Mouse (Mus musculus): Measurements from ENCODE around the gene 2210407C18Rik. TPM values are rescaled to one million over a fixed set of nuclear protein-coding genes. Genes with fewer than 3 reads are reported as not detected.

Gene 2210407C18Rik
- not detected for total RNA-seq (2021)
- long read RNA-seq, experiment 1, result 0 reads
- long read RNA-seq, experiment 2, result 0 reads

DNA sequence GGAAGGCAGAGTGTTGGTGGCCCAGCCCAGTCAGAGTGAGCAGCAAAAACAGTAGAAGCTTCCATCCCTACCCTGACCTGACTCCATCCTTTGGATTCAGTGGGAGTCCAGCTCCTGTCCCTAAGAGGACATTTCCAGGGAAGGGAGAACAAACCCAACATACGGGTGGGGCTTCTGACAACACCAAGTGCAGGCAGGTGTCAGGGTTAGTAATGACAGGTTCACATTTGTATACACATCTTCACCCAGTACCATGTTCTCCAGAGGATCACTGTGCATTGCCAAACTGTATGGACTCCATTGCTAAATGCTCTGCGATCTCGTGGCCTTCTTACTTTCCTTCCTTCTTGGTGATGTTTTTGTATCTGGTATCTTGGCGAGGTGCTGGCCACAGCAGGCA lies at the start of gene 2210407C18Rik:
TSS of gene 2210407C18Rik (minus strand) at position 101 of the 400 bp plus-strand sequence.
- DNase-seq (ENCODE audit: low spot score in 2 of 2), result no peak

DNA sequence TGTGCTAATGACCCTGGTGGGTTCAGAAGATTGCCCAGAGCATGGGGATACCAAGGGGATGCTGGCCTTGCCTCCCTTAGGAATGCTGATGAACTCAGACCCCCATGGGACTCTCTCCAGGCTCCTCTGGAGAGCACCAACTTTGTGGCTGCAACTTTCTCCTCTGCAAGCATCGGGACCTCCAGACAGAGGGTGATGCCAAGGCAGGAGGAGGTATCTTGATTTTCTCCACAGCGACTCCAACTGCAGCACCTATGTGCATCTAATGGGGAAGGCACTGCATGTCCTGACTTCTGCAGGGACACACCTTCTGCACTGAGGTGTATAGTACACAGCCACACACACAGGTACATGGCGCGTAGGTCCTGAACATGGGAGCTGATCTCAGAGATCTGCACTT lies 42.7 kb upstream of the 2210407C18Rik start, which contains the start of gene Olfr322:
TSS of gene Olfr322 (plus strand) at position 187 of the 400 bp plus-strand sequence.
- DNase-seq (ENCODE audit: low spot score in 2 of 2), result no peak

DNA sequence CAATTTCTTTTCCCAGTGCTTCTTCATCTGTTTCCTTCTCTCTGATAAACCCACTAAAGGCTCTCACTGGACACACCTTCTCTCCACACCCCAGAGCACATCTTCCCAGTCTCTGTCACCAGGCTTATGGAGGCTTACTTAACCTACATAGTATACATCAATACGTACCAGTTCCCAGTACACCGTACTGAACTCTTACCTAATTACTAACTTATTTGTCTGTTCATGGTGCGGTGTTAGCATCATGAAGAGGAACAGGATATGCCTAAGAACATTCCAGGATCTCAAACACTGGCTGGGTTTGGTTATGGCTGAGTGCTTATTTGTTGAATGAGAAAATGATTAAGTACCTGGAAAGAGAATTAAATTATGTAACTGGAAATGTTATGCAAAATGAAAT lies 39.3 kb upstream of the 2210407C18Rik start:
- no peak for DNase-seq (ENCODE audit: low spot score in 2 of 2)

DNA sequence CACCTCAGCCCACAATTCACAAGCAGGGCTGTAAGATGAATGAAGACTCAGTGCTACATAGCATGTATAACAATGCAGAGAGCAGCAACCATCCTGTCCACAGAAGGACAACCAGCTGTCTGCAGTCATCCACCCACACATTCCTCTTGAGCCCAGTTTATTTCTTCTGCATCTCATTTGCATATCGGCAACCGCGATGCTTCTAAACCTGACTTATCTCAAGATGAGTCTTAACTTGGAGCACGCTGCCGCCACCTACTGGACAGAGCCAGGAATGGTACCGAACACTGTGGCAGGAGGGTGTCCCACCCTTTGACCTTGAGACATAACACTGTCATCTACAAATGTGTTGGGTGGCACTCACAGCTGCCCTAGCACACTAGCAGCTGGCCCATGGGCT lies 27.5 kb upstream of the 2210407C18Rik start:
- peak; percentile 21 to 43 for DNase-seq (ENCODE audit: low spot score in 2 of 2)

DNA sequence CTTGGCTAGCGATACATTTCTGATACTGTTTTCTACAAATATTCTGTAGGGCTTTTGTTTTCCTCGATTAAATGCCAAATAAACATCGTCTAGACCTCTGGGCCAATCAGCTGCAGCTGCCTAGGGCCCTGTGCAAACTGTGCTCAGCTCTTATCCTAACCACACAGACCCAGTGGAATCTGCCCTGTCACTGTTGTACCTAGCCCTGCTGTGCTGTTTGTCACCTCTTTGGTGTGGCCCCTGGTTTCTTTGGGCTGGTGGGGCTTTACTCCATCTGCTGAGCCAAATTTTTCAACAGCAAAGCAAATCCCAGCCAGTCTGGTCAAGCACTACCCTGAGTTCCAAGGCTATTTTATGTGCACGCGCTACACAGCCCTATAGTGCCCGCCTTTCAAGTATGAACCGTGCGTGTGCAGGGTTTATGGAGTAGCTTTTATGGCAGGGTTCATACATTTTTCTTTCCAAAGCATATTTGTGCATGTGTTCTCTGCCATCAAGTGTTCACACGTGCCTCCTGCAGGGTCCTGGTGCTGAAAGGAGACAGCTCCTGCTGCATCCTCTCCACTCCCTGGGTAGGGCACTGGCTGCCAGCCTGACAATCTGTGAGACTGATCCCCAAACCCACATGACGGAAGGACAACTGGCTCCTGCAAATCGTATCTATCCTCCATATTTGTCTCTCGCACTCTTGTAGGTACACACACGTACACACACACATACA lies 25.9 kb upstream of the 2210407C18Rik start:
- no peak for DNase-seq (ENCODE audit: low spot score in 2 of 2)

DNA sequence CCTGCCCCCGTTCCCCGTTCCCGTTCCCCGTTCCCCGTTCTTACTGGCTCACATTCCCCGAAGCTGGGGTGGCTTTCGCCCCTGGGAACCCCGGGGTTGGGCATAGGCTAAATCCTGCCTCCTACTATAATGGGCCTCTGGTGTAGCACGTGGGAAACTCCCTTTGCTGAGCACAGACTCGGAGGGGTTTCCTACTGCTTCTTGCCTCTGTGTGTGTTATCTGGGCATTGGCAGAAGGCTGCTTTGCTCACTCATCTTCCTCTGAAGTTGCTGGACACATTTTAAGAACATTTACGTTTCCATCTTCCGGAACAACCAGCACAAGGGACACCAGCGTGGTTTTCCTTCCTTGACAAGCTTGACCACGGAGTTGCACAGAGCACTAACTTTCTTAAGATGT lies 25.2 kb upstream of the 2210407C18Rik start:
- no peak for DNase-seq (ENCODE audit: low spot score in 2 of 2)

DNA sequence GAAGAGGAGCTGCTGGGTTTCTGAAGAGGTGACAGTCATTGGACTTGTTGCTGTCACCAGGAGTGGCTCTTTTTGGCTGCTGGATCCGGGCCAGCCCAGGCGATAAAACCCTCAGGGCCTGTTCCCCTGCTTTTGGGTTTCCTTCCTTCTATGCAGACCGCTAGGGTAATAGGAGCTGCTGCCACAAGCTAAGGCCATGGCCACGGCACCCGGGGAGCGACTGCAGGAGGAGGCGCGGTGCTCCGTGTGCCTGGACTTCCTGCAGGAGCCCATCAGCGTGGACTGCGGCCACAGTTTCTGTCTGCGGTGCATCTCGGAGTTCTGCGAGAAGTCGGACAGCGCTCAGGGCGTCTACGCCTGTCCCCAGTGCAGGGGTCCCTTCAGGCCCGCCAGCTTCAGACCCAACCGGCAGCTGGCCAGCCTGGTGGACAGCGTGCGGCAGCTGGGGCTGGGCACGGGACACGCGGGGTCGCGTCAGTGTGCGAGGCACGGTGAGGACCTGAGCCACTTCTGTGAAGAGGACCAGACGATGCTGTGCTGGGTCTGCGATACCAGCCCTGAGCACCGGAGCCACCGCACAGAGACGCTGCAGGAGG lies 24.5 kb upstream of the 2210407C18Rik start, which contains the start of gene Trim58:
TSS of gene Trim58 (plus strand) at position 194 of the 596 bp plus-strand sequence.
- DNase-seq (ENCODE audit: low spot score in 2 of 2), result peak in 1 of 2 experiments; percentile 2

DNA sequence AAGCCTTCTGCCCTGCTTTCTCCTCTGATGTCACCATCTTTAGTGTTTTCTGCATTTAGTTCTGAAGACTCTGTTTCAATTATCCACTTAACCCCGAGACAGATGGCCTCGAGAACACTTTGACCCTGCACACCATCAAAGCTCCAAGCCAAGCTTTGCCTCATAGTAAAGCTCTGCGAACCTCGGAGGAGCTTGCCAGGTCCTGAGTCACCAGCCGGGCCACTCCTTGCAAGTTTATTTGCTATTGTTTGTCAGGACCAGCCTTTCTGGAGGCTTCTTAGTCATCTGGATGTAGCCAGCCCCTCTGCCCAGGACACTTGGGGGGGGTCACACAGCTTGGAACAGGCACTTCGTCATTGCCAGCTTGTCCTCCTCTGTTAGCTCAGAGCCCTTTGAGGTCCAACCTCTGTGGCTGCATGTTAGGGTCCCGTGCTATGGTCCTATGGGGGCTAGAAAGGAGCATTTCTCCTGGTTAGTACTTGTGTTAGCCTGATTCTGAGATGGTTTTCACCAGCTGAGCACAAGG lies 22.4 kb upstream of the 2210407C18Rik start:
- DNase-seq (ENCODE audit: low spot score in 2 of 2), result no peak

DNA sequence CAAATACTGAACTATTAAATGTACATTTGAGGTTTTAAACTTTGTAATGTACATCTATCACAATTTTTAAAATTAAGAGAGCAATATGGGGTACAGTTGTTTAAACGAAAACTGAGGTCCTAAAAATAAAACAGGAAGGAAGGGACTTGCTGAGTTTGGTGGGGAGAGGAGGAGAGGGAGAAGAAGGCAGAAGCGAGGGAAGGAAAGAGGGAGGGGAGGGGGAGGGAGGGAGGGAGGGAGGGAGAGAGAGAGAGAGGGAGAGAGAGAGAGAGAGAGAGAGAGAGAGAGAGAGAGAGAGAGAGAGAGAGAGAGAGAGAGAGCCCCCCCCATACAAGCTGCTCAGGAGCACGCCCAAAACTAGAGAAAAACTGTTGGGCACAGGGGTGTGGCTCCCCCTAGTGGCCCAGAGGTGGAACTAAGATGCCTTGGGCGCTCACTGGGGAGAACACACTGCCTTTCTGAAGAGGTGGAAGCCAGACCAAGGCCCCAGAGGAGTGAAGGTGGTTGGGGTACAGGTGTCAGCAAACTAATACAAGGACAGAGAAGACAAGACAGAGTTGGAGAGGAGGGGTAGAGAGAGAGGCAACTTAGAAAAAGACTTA lies 20.6 kb upstream of the 2210407C18Rik start:
- DNase-seq (ENCODE audit: low spot score in 2 of 2), result peak; percentile 28 to 29

DNA sequence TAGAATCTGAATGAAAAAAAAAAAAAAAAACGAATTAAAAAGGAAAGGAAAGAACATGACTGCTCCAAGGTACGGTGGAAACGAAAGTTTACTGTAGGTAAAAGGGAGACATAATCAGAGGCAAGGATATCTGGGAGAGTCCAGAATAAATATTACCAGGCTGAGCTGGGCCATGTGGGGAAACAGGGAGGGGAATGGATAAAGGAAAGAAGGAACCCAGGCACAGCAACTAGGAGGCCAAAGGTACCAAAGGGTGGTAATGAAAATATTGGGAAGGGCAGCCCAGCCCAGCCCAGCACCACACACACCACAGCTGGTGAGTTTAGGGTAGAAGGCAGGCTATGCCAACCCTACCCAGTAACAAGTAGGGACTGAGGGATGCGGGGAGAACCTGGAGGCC lies 19.0 kb upstream of the 2210407C18Rik start:
- no peak for DNase-seq (ENCODE audit: low spot score in 2 of 2)

DNA sequence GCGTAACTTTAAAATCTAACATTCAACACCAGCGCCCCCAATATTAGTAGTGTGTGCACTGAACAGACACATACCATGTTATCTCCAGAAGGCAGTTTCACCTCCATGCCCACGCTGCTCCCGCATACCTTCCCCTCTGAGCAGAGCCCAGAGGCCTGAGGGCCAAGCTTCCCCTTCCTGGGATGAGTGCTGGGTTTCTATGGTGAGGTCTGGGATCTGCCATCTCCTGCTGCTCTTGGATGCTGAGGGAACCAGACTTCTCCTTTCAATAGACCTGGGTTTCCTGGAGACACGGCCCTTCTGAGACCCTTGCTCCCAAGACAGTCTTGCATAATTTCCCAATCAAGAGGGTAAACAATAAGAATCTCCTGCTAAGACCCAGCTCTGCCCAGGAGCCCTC lies 14.5 kb upstream of the 2210407C18Rik start, which contains the start of gene Olfr323:
TSS of gene Olfr323 (minus strand) at position 101 of the 400 bp plus-strand sequence.
- DNase-seq (ENCODE audit: low spot score in 2 of 2), result no peak

DNA sequence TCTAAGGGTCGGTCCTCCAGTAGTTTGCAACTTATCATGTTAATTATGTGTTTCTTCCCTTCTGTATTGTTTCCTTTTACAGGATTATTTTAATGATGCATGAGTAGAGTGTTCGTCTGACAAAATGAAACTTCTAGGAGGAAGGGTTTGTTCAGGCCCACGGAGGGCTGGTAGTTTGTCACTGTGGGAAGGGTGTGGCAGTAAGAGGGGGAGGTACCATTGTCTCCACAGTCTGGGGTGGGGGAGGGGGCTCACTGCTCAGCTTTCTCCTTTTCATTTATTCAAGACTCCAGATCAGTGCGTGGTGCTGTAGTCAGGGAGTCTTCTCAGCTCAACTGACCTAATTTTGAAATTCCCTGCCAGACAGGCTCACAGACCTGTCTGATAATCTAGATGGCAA lies 10.3 kb upstream of the 2210407C18Rik start:
- no peak for DNase-seq (ENCODE audit: low spot score in 2 of 2)

DNA sequence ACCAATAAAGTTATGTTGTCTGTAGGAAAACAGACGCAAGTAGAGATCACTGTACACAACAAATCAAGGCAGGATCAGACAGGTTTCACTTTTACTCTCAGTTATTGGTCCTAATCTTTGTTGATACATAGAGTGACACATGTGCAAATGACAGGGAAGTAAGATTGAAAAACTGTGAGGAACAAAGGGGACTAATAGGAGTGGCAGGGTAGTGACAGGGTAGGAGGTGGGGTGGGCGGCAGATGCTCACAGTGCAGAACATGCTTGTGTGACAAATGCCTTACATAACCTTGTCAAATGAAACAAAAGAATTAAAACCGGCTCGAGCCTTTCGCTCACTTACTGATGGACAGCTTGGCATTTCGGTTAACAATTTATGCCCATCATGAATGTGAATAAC lies 2.9 kb upstream of the 2210407C18Rik start:
- no peak for DNase-seq (ENCODE audit: low spot score in 2 of 2)

DNA sequence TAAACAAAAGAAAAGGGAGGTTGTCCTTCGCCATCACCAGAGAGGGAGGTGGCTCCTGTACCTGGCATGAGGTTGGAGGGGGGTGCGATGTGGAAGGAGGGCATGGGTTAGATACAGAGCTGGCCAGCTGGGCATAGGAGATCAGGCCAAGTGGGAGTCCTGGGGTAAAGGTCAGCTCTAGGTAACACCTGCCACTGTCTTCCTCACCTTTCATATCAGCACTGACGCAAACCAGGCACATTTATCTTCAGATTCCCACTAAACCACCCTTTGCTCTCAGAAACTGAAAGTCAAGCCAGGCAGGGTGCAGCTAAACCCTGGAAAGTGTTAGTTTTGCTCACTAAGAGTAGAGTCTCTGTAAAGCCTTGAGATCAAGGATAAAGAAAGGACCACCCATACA lies 2.5 kb upstream of the 2210407C18Rik start:
- no peak for DNase-seq (ENCODE audit: low spot score in 2 of 2)

DNA sequence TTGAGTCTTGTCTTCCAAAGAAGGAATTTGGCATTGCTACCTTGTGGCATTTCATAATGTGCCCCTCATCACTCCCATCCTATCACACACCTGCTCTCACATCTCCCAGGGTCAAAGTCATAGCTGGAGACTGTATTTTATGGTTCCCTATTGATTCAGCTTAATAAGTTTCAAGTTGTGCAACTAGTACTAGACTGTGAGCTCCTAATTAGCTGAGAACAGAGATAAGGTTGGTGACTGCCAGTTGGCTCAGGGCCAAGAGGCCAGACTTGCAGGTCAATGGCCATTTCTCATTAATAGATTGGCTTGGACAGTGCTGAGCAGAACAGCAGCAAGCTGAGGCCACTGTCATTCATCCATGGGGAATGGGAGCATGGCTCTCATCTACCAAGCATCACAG lies 1.3 kb downstream of the 2210407C18Rik start:
- no peak for DNase-seq (ENCODE audit: low spot score in 2 of 2)

DNA sequence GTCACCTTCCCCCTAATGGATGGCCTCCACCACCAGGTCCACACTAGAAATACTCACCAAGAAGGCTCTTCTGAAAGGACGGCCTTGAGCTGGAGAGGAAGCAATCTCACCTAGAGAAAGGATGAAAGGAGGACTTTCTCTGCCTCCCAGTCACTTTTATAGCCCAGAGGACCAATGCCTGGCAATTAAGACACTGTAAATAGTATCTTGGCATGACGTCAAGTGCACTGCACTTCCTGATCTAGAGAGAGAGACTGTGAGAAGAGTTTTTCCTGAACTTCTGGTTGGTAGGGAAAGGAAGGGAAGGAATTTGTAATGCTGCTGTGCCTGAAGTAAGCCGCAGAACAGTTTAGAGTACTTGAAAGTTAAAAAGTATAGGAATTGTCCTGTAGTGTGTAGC lies 2.5 kb downstream of the 2210407C18Rik start:
- no peak for DNase-seq (ENCODE audit: low spot score in 2 of 2)

DNA sequence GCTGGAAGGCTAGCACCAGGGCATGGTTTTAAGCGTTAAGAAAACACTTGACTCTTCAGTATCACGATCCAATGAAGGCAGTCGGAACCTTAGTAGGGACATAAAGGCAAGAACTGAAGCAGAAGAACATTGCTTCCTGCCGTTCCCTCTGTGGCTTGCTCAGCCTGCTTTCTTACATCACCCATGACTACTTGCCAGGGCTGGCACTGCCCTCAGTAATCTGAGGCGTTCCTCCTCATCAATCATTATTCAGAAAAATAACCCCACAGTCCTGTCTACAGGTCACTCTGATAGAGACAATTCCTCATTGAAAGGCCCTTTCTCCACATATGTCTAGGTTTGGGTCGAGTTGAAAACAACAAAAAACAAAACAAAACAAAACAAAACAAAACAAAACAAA lies 8.8 kb downstream of the 2210407C18Rik start:
- no peak for DNase-seq (ENCODE audit: low spot score in 2 of 2)

DNA sequence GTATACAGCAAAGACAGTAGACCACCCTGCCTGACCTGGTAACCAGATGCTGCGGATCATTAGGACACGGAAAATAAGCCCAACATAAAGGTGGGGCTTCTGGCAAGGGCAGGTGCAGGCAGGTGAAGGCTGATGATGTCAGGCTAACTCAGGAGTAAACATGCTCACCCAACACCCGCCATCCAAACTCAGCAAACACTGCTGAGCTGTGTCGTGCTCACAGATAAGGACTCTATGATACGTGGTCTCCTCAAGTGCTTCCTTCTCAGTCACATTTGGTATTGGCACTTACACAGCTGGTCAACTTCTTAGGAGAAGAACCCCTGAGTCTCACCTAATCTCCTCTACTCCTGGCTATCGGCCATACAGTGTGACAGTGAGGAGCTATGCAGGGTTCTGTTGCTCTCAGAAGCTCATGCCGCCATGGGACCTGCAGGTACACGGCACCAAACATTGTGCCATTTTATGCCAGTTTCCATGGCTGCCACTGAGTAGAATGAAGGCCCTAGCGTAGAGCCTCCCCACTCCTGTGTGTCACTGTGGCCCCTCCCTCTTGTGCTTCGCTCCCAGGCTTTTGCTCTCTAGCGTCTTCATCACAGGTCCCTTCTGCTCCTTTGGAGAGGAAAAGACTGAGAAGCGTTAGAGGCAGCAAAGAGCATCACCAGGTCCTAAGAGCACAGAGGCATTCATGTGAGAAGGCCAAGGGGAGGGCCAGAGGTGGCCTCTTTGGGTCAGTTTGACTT lies 9.5 kb downstream of the 2210407C18Rik start:
- DNase-seq (ENCODE audit: low spot score in 2 of 2), result no peak

DNA sequence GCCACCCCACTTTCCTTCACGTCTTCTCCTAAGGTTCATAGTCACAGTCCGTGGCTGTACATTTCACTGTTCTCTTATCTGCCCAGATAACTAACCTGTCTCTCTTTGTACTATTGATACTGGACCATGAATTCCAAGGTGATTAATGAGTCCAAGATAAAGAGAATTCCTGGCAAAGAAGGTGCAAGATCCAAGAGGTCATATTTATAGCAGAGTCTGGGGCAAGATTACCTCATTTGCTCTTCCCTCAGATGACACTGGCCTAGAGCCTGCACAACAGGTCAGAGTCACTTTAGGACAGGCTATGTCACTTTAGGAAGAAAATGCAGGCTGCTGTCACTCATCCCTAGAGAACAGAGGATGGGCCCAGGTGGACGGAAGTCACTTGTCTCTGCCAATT lies 10.6 kb downstream of the 2210407C18Rik start:
- DNase-seq (ENCODE audit: low spot score in 2 of 2), result no peak

DNA sequence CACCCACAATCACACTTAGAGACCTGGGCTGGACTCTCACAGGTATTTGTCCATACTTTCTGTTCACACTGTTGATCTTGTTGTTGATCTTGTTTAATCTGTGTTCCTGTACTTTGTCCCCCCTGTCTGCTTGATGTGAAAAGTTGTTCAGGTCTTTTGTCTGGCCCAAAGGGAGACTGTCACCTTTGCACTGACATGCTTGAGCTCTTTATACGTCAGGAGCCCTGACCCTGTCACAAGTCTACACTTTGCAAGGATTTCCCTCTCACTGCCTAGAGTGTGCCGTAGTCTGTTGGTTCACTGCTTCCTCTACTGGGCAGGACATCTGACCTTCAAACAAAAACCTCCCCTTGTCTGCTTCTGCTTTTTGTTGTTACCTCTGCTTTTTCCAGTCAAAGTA lies 11.2 kb downstream of the 2210407C18Rik start:
- DNase-seq (ENCODE audit: low spot score in 2 of 2), result no peak
